Mouse (Mus musculus) ZHBTc4 (cell line): ENCODE results near the gene Kank4.
"Not testable (repeated sequence)": the region's sequence is repeated elsewhere in the genome, so short reads cannot be mapped to it uniquely, and the experiment has no call there.

ENCODE experiments used
- DNase-seq: peaks from one replicate; pipeline ENCODE4 v3.0.0-alpha.2; 2011; ENCODE audit warnings: low read depth, low spot score

Gene Kank4

DNA sequence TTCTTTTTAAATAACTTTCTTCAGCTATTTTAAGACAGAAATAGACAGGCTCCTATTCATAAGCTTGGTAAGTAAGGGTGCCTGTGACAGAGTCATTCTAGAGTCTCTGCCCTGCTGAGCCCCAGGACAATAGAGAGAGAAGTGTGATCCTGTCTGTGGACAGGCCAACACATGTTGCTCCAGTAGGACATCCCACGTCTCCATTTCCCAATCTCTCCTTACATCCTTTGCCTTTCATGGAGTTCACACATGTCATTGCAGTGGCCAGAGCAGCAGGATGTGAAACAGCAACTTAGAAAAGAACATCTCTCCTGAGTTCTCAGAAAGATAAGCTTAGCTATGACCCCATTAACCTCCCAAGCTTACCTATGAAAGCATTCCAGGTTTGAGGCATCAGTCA is 14.4 kb upstream of the Kank4 start:
- no peak for DNase-seq

GRCm38 (mm10) chr4:98826701-98827100 is 9.4 kb upstream of the Kank4 start:
- no peak for DNase-seq

- DNase-seq = not testable (repeated sequence)
Measured at GRCm38 (mm10) chr4:98823740-98824139, 6.4 kb upstream of the Kank4 start, which contains the start of gene I0C0044D17Rik. TSS of gene I0C0044D17Rik (minus strand) at chr4:98823840.

- no peak for DNase-seq
Measured at GRCm38 (mm10) chr4:98823047-98823446, 5.7 kb upstream of the Kank4 start.

DNA sequence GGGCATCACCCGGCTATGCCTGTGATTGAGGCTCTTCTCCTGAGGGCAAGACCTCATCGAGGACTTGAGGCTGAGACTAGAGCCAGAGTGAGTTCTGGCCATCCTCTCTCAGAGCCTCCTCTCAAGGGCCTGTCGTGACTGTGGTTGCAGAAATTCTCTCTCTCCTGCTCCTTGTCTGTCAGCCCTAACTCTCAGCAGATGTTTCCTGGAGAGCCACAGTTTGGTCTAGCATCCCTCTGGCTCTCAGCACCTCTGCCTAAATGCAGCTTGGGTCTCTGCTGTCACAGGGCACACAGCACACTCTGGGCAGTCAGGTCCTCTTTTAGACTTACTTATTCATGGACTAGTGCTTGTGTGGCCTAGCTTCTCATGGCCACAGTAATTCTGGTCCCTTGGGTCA is 5.1 kb upstream of the Kank4 start:
- no peak for DNase-seq

DNA sequence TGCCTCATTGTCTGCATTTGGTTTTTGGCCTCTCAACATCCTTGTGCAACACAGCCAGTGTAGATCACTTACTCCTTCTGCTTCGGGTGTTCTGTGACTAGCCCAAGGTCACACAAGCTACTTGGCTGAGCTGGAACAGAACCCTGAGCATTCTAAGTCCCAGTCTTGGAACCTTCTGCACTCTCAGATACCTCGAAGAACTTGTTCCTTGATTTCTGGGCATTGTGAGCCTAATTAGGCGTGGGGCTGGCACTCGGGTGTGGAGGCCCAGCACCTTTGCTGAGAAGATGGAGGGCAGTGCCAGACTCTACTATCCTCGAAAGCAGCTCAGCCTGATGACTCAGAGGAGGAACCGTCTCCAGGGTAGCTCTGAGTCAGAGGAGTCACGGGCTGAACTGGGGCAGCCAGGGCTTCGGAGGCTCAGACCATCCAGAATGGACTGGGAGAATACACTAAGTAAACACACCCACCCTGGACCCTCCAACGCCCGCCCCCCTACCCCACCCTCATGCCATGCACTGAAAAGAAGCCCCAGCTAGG is 1.9 kb upstream of the Kank4 start:
- no peak for DNase-seq

DNA sequence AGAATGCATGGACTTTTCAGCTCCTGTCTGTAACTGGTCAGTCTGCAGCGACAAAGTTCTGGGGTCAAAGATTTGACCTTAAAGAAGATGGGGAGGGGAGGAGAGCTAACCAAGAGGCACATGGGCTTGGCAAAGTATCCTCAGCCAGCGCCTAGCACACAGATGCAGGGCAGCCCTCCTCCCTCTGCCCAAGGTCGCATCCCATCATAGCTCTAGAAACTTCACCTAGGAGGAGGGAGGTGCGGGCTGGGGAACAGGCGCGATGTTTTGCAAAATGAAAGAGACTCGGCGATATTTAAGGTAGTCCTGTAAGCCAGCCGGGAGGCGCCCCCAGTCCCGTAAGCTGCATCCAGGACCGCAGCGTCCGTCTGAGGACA is 542 bp downstream of the Kank4 start:
- DNase-seq = peak; percentile 32

DNA sequence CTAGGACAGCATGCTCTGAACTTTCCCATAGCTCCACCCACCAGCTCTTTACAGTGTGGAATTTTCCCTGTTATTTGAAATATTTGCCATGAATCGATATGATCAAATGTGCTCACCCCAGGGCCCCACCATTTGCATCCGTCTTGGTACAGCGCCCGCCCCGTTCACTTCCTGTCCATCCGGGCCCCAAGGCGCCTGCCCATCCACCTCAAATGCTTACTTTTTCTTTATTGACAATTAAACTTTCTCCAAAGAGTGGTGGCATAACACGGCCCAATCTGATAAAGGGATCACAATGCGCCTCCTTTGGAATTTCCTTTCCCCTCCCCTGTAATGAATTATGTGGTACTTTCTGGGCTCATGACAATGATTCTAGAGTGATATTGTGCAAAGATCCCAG is 11.0 kb downstream of the Kank4 start:
- no peak for DNase-seq

DNA sequence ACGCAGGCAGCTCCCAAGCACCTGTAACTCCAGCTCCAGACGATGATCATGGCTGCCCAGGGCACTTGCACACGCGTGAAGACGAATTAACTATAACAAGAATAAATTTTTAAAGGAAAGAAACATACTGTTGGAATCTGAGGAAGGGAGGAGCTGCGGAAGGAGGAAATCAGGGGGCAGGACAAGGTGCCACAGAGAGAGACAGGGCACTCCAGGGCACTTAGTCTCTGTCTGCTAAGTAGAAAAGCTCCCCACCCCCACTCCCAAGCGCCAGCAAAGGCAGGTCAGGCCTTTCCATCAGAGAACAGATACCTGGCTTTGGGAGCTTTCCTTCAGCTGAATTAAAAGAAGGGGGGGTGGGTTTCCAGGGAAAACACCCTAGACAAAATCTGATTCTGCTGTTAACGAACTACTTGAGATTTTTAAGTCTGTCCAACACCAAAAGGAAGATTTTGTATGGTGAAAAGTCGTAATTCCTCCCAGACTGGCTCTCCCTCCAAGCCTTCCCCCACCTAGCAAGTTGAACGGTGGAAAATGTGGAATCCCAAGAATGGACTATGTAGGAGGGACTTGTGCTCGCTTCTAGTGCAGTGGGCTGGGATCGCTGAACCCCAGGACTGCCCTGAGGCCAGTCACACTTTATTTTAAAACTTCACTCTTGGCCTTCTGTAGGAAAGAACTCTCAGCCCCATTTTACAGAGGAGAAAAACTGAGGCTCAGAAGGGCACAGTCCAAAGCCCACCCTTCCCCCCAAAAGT is 11.9 kb downstream of the Kank4 start:
- DNase-seq = peak; percentile 68

GRCm38 (mm10) chr4:98804476-98805134 is 12.7 kb downstream of the Kank4 start:
- peak; percentile 55 for DNase-seq

DNA sequence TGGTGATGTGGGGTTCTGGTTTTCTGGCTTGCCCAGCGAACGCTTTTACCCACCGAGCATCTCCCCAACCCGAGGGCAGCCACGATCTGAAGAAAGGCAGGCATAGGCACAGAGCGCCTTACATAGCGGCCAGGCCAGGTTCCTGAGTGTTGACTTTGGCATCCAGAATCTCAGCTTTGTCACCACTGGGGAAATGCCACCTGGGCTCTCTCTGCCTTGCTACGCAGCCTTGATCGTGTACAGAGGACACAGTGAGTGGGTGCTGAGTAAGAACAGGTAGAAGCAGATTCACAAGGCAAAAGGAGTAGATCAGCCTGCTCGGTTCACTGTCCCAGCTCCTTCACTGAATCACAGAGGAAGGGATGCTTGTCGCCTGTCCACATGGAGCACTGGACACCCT is 15.6 kb downstream of the Kank4 start:
- no peak for DNase-seq

DNA sequence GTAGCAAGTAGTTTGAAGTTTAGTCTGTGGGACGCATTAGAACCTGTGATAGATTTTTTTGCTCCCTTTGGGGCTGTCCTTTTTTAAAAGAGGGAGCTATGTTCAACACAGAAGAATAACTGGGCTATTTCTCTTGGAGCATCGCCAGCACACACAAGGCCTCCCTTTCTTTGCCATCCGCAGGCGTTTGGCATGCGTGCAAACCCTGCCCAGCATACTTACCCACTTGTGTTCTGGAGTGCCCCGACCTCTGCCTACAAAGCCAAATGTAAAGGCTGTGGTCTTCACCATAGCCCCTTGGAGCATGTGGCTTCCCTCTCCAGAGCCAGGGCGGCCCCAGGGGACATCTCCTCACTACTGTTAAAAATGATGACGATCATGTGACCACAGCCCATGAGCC is 16.5 kb downstream of the Kank4 start:
- DNase-seq = no peak

DNA sequence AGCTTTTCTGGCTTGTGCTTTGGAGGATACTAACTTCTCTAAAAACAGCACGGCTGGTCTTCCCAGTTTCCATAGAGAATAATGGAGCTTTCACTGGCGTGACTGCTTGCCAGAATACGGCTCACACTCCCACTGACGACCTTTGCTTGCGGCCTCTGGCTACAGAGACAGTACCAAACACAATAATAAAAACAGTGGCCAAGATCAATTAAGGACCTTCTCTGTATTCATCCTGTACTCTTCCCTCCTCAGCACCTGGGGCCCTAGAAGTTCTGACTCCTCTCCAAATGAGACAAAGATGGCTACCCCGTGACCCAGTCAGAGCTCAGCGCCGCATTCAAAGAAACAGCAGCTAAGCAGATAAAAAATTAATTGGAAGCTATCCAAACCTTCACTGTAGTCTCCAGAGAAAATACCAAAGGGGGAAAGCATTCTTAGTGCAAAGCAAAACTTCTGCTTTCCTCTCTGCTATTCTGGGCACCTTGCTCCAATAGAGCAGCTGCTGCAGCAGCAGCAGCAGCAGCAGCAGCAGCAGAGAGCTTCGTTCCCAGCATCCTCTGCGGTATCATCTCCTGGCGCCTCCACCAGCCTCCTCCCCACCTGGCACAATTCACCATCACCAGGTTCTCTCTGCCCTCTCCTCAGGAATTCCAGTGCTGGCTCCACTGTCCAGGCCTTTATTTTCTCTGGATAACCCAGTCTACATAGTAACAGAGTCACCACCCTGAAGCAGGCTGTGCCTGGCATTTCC is 20.6 kb downstream of the Kank4 start:
- DNase-seq = peak; percentile 56

DNA sequence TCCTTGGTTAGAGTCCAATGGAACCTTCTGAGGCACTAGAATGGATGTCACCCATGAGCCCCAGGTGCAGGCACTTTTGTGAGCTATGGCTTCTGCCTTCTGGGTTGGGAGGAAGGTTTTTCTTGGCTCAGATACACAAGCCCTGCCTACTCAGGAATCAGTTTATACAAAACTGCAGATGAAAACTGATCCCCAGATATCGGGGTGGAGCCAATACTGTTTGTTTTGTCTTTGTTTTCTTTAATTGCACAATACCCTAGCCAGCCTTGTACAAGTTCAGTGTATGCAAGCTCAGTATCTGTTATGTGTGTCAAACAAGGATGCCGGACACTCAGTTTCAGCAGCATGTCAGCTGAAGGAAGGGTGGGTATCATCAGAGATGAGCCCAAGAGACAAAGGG is 22.1 kb downstream of the Kank4 start:
- no peak for DNase-seq

GRCm38 (mm10) chr4:98793486-98793885 is 23.9 kb downstream of the Kank4 start:
- DNase-seq = no peak

DNA sequence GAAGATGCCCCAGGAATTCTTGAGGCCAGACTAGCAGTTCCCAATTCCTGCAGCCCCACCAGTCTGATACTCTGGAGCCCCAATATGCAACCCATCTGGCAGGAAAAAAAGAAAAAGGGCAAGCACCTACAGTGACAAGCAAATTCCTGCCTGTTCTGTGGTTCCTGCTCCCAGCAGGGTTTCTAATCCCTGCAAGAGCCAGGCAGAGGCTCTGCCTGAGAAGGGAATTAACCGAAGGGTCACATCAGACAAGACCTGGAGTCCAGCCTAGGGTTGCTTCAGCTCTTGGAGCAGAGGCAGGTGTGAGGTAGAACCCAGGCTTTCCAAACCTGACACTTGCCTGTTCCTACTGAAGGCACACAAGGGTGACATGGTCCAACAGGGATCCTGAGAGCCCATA is 26.6 kb downstream of the Kank4 start:
- DNase-seq = no peak

- DNase-seq = peak; percentile 53
Measured at GRCm38 (mm10) chr4:98789861-98790311, 27.5 kb downstream of the Kank4 start.

DNA sequence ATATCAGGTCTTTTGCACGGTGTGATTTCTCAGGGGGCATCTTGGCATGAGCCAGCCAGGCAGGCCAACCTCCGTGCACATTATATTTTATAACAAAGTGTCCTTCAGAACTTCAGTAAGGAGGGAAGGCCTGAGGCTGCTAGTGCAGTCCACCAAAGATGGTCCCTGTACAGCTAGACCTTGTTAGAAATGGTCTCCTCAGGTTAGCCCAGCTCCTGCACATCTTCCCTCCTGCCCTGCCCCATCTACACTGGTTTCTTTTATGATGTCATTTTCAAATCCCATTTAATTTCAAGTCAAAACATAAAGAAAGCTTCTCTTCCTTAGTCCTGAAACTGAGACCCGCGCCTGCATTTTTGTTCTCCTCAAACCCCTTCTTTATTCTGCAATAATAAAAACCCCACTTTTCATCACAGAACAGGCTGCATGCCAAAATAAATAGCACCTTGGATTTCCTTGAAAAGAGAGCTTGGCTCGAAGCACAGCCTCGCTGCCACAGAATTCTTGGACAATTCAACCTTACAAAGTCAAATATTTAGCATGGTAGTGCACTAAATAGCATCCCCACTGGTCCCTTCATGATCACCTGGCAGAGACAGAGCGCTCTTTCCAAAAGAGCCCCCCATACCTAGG is 28.1 kb downstream of the Kank4 start:
- no peak for DNase-seq

DNA sequence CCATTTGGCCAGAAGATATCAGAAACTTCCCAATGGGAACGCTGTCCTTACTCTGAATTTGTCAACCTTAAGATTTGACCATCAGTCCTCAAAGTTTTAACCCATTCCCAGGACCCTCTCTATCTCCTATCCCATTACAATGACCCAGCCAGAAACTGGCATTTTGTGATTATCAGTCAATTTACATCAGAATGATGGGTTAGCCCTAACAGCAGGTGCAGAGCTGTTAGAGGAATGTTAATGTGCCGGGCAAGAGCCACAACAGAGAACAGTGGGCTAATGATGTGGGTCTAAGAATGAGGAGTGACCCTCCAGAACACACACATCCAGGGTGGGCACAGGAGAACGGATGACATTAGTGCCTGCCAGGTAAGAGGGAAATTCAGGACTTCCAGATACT is 31.1 kb downstream of the Kank4 start:
- peak; percentile 82 for DNase-seq

- DNase-seq = peak; percentile 74
Measured at GRCm38 (mm10) chr4:98785851-98786250, 31.5 kb downstream of the Kank4 start.

GRCm38 (mm10) chr4:98778219-98778618 is 39.1 kb downstream of the Kank4 start:
- DNase-seq = no peak

- DNase-seq = no peak
Measured at GRCm38 (mm10) chr4:98777464-98777863, 39.9 kb downstream of the Kank4 start.
